Mouse (Mus musculus) CD4-positive, CD25-positive, alpha-beta regulatory T cell (primary cell): Measurements from ENCODE around the gene Hikeshi. TPM values are rescaled to one million over a fixed set of nuclear protein-coding genes. Genes with fewer than 3 reads are reported as not detected.

Experiments
- polyA plus RNA-seq: library from polyadenylated mRNA; unstranded; fragments of 100-300 nt; shearing (Covaris generic); gene quantifications from one replicate; pipeline ENCODE4 v1.2.1, GENCODE M21; 2017

Hikeshi gene
- polyA plus RNA-seq, result 107 TPM

GRCm38 (mm10) chr7:89940571-89941463, at the start of gene Hikeshi:
TSS of gene Hikeshi (minus strand) at chr7:89941204.

DNA sequence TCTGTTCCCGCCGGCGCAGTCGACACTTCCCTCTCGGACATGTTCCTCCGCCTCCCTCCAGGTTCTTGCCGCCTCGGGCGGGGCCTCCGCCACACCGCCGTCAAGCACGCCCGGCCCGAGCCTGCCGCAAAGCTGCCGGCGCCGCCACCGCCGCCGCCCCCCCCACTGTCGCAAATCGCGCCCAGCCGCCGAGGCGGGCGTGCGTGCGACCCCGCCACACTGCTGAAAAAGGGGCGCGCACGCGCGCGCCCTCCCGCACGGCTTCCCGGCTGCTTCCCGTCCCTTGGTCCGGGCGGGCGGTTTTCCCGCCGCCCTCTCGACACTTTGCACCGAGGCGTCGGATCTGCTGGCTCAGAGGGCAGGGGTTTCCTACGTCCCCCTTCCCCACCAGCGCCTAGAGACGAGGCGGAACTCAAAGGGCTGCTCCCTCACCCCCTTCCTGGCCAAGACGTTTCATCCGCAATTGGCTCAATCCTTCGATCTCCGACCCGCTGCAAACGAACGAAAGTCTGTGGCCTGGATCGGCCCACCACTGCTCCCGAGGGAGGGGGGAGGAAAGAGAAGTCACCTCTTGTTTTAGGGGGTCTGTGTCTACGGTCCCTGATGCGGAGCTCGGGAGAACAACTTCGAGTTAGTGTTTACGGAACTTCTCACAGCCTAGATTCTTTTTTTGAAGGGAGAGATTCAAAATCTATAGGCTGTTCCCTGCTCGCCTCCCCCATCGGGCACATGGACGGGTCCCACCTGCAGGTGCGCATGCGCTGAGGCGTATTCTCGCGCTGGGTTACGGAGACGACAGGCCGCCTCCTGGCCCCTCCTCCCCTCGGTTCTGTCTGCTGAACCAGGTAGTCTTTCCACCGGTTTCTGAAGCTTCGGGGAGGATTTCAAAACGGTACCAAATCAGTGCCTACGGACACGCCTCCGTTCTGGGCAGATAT, 39.8 kb upstream of the Hikeshi start, which contains the start of gene Eed:
Gene Eed, minus strand, starts transcription at position 499 of the 938 bp plus-strand sequence.

DNA sequence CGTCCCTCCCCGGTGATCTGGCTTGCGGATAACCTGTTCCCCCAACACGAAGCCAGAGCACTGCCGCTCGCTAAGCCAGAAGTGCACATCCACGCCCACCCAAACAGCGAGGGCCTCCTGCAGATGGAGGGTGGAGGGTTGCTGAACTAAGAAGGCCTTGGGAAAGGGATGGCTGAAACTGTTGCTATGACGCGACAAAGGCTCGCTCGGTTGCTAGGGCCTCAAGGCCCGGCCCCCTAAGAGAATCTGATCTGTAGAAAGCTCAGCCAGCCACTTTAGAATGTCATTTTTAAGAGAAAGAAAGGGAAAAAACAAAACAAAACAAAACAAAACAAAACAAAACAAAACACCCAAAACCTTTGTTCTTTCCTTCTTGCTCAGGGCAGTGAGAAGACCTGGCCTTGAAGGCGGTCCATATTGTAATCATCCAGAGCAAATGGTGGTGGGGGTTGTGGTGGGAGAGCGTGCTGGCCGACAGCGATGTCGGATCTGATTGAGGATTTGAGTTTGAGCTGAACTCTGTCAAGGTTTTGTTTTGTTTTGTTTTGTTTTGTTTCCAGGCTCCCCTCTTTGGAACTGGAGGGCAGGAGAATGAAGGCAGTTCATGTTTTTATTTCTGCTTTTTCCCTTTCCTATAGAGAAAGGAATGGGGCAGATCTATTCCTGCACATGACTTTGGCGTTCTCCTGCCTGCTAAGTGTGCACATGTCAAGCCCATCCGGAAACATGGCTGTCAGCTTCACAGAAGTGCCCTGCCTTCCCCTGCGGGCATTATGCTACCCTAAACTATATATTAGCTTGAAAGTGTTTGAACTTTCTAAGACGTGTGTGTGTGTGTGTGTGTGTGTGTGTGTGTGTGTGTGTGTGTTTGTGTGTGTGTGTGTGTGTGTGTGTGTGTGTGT, 37.3 kb downstream of the Hikeshi start, which contains the start of gene Ccdc81:
Gene Ccdc81, minus strand, starts transcription at position 188 of the 902 bp plus-strand sequence.

Other genes starting within 250 kb of the Hikeshi start
- gene Ccdc81, start 37.6 kb downstream of the Hikeshi start, polyA plus RNA-seq, result not detected
- 112 TPM for gene Eed, start 39.8 kb upstream of the Hikeshi start, polyA plus RNA-seq
- gene Picalm, start 189.0 kb upstream of the Hikeshi start, polyA plus RNA-seq, result 36.0 TPM